Mouse (Mus musculus) thymus, postnatal 25 days (tissue): Measurements from ENCODE around the gene Ankmy1.

Experiments
- DNase-seq: peaks from one replicate; pipeline ENCODE4 v3.0.0; 2022

Ankmy1 gene

DNA sequence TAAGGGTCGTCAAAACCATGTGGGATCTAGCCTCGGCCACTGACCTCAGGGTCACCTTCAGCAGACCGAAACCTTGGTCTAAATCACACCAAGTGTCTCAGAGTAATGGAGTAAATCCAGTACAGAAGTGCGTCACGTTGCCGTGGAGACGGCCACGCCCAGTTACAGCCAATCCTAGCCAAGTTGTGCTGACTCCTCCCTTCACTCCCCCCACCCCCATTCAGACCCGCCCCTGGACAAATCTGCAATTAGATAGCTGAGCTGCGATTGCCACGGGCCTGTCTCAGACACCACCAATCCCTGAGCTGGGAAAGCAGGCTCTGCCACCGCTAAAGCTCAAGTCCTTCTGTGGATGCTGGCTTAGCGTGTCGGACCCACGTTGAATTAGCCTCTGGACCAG is at the start of gene Ankmy1:
Ankmy1 (minus strand) TSS at position 121 of the 400 bp plus-strand sequence.
- DNase-seq, result no peak

DNA sequence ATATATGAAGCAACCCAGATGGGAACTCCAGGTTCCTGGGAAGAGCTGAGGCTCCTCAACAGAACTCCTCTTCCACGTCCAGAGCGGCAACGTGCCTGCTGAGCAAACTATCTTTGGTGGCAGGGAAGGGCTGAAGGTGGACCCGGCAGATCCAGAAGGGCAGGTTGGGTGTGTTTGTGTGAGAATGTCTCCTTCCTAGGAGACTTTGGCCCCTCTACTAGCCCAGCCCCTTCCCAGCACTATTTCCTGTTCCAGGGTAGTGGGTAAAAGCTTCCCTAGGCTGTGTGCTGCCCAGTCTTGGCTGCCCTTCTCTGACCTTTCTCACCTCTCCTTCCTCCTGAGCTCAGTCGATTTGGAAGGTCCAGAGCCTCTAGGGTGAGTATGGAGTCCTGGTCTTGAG is 47.9 kb upstream of the Ankmy1 start, which contains the start of gene Gpr35:
Gpr35 (plus strand) TSS at position 259 of the 400 bp plus-strand sequence.
- DNase-seq, result no peak

DNA sequence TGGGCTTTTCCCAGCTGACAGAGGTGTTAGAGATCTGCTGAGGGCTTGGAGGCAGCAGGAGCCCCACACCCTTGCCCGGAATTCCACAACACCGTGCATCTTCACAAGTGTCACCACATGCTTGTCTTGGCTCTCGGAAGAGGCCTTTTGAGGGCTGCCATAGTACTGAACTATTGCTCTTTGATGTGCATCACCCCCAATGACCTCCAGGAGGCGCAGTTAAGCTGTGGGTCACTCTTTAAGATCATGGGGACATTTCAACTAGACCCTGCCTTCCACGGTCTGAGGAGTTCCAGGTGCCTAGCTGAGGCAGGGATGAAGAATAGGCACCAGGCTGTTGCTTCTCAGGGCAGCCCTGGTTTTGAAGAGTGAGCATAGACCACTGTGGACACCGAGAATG is 46.7 kb upstream of the Ankmy1 start:
- DNase-seq, result no peak

DNA sequence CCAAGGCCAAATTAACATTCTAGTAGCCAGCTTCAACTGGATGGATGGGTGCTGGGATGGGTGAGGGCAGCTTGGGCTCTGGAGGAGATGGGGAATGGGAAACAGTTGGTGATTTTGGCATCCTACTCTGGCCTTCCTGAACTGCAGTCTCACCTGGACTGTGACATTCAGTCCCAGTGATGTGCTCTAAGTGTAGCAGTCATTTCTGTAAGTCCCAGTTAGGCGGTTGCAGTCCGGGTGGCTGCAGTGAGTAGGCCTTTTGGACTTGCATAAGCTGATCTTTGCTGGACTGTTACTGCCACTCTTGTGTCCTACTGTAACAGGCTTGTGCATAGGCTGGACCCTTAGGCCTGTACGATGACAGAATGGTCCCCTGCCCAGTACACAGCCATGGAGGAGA is 45.3 kb upstream of the Ankmy1 start:
- DNase-seq, result no peak

DNA sequence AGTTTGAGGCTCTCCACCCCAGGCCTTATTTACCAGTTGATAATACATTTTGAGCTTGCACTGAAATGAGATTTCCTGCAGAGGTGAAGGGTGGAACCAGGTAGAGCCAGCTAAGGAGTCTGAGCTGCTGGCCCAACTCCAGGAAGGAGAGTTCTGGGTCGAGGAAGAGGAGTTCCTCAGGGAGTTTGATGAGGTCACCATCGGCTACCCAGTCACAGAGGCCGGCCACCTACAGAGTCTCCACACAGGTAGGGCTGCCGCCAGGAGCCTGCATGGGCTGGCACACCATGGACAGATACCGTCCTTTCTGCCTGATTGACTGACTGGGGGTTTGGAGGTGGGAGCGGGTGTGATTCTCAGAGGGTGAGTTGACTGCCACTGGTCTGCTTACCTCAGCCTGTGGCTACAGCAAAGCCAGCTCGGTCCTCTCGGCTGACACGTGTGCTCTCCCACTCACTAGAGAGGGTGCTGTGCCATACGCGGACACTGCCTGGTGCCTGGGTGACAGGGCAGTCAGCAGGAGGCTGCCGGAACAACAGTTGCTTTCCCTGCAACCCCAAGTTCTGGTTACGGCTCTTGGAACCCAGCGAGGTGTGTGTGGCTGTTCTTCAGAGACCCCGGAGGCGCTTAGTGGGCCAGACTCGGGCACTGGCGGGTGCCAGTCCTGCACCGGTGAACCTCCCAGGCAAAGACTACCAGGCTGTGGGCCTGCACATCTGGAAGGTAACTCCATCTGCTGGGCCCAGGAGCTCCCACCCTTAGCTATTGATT is 40.7 kb upstream of the Ankmy1 start:
- DNase-seq, result no peak

DNA sequence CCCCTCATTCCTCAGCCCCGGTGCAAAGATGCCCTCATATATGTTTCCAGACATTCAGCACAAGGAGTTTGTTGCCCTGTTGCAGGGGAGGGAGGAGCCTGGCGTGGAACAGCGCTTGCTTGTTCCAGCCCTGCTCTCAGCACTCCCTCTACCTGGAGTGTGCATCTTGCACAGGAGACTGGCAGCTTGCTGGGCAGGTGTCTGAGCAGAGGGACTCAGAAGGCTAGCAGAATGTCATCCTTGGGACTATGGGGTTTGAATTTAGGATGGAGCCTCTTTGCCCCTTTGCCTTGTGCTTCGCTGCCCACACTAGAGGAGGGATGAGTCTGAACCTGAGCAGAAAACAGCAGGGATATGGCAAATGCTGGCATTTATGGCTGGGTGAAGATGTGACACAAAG is 37.0 kb upstream of the Ankmy1 start:
- no peak for DNase-seq

DNA sequence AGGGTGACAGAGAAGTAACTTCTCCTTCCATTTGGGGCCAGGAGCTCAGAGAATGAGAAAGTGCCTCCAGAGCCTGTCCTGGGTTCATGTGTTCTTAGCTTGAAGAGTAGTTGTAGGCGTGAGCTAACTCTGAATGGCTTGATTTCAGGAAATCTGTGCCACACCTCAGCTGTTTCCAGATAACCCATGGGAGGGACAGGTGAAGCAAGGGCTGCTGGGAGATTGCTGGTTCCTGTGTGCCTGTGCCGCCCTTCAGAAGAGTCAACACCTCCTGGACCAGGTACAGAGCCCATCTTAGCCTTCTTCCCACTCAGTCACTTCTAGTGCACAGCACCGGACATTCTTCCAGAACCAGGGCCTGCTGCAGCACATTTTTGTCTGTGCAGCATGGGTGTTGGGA is 35.1 kb upstream of the Ankmy1 start:
- DNase-seq, result no peak

DNA sequence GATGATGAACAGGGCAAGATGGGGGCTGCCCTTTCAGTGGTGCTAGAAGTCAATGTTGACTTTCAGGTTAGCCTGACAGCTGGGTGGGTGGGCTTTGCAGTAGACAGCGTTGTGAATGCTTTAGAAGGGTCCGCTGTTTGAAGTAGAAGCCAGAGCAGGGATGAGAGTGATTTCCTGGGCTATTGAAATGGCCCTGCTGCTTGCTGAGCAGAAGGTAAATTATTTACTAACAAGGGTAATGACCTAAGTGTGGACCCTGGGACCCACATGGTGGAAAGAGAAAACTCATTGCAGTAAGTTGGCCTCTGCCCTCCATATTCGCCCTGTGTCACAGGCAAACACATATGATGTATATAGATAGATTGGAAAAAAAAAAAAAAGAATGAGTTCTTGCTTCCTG is 33.8 kb upstream of the Ankmy1 start:
- DNase-seq, result no peak

DNA sequence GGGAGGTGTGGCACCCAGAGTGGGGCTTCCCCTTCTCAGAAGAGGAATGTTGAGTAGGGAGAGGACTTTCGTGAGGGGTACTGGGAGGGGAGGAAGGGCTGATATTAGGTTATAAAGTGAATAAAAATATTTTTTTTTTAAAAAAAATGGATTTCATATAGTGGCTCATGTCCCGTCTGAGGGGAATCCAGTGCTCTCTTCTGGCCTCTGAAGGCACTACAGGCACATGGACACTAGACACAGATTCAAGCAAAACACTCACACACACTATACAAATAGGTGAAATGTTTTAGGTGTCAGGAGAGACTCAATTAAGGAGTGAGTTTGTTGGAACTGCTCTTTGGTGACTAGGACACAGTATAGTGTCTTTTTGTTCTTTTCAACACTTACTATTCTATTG is 33.3 kb upstream of the Ankmy1 start:
- DNase-seq, result no peak

DNA sequence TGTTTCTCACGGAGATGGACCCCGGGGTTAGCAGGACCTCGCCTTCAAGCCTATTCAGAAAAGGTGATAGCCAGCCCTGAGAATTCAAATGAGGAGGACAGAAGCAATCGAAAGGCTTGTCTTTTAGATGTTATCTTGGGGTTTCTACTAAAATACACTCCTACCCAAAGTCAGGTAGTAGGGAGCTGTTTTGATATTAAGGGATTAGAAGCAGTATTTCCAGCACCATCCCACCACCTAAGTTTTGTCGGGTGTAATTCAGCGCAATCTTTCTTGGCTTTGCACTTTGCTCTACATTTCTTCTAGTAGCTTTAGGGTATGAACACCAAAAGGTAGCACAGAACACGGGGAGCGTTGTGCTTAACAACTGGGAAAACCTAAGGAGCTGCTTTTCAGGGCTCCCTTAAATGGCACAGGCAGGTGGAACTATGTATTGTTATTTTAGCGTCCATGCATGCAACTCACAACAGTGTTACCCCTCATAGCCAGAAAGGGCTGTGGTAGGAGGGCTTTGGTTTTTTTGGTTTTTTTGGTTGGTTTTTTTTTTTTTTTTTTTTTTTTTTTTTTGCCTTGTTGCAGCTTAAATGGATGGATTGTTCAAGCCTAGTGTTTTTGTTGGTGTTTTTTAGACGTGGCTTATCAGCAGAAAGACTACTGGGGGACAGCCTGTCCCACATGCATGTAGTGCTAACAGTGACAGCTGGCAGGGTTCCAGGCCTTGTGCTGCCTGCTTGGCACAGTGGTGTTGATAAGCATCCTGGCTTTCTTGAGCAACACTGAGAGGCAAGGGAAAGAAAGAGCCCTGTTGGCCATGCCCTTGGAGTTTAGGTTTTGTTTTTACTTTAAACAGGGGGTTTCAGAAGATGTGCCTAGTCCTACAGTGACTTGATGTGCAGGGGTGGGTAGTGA is 32.6 kb upstream of the Ankmy1 start:
- no peak for DNase-seq

DNA sequence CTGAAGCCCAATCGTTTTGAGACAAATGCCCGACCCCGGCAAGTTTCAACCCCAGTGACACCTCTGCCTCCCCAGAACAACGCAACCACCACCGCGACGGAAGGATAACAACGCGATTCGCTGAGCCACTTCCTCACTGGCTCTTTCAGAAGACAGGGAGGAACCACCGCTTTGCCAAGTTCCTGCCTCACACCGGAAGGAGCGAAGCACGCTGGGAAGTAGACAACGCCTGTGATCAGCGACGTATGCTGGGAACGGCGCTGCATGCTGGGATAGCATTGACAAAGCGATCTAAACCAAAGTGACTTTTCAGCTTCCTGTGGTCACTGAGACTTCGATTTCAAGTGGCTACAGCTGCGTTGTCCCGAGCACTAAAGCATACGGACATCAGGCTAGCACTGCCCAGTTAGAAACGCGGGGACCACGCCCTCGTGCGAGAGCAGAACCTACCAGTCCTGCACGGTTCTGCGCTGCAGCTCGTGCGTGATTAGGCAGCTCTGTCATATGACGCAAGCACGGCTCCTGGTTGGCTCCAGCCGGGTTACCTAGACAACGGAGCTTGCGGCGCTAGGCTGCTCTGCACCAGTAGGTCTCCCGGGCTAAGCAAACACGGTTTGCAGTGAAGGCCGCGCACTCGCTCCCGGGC is 31.6 kb upstream of the Ankmy1 start, which contains the start of gene Capn10:
Capn10 (plus strand) TSS at position 195 of the 646 bp plus-strand sequence.
- peak; percentile 90 for DNase-seq

DNA sequence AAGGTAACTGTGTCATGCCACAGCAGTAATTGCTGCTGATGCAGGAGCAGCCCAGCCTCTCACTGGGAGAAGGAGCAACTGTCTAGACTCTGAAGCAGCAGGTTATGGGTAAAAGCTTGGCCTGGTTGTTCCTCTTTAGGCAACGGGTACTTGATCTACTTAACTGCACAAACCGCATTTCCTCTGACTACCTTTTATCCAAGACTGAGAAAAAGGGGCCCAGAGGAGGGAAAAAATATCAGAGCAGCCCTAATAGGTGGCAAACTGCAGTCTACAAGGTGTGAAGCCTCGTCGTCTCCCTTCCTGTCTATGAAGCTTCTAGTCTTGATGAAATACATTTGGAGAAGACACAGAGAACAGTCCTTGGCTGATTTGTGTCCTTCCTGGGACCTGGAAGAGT is 30.9 kb upstream of the Ankmy1 start:
- DNase-seq, result no peak

DNA sequence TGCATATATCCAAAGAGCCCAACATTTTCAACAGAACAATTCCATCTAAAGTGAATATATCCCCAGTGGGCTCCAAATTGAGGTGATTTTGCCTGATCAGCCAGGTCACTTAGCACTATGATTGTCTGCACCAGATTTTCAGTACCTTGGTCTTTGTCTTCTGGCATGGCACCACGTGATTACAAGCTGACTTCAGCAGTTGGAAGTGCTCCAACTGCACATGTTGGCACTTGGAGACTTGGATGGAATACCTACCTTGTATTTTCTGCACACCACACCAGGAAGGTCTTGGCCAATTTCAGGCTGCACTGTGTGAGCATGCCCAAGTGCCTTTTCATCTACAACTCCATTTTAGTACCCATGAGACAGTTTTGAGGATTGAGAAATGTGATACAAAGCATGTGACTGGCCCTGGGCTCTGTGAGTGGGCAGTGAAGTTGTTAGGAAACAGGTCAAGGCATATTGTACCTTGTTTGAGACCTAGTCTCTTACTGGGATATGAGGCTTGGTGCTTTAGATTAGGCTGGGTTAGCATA is 27.5 kb upstream of the Ankmy1 start:
- DNase-seq, result no peak

DNA sequence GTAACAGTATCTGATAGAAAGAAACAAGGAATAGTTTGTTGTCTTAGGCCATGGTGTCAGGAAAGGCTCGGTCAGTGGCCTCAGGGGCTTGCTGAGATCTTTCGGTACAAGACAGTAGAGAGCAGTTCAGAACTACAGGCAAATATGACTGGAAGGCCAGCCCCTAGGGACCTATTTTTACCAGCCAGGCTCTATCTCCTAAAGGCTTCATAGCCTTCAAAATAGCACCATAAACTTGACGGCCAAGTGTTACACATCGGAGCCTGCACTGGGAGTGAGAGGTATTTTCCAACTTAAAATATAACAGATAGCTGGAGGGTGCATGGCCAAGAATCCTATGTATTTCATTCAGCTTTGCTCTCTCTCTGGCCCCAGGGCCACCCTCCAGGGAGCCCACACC is 18.8 kb upstream of the Ankmy1 start:
- DNase-seq, result no peak

DNA sequence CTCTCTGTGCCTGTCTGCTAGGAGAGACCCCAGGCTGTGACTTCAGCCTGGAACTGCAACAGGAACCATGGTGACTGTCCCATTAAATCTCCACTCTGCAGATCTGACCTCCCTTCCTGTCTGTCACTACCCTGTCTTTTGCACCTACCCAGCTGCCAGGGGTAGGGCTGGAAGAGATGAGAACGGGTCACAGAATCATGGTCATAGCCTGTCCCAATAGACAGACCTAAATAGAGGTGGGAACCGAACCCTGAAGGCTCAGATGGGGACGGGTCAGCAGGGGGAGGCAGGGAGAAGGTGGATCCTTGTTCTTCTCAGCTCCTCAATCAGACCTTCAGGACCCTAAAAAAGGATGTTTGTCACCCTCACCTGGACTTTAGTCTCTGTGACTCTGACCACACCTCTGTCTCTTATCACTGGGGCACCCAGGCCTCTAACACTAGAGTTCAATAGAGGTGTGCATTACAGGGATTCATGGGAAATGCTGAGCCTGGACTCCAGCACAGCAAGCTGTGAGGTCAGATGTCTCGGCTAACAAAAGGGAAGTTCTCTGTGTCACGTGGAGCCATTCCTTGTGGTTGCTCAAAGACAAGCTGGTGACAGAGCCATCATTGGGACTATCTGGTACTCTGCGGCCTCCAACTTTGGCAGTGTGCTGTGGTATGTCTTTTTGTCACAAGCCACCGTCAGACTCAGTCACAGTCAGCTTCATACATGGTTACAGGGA is 17.9 kb upstream of the Ankmy1 start:
- no peak for DNase-seq

DNA sequence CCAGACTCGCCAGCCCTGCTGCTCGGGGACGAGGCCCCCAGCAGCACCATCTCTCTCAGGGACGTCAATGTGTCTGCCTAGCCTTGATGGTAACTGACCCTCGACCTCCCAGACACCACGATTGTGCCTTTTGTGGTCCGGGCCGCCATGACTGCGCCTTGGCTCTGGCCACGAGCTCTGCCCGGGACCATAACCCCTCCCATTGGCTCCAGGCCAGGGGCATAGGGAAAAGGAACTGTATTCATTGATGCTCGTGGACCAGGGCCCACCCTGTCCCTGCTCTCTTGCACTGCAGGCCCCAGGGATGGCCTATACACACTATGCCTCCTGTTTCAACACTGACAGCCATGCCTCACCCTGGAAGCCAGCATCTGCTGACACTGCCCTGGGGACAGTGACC is 17.1 kb upstream of the Ankmy1 start:
- DNase-seq, result no peak

DNA sequence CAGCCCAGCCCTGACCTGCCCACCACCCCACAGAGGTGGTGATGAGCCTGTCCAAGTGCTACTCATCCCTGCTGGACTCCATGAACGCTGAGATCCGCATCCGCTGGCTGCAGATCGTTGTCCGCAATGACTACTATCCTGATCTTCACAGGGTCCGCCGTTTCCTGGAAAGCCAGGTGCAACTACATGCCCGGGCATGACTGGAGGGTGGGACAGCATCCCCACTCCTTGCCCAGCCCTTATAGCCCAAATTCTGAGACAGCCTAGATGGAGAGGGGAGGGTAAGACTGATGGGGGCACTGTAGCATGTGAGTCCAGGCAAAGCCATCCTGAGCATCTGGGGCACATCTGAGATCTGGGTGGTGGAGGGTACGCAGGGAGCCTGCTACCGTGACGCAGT is 16.4 kb upstream of the Ankmy1 start:
- DNase-seq, result no peak

DNA sequence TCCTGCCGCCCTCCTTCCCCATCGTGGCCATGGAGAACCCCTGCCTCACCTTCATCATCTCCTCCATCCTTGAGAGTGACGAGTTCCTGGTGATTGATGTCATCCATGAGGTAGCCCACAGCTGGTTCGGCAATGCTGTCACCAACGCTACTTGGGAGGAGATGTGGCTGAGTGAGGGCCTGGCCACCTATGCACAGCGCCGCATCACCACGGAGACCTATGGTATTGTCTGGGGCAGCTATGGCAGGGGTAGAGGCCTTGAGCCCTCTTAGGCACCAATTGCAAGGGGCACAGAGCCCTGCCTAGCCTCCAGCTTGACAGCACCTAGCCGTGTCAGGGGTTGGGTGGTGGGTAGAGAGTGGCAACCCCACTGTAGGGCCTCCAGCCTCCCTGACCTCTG is 14.0 kb upstream of the Ankmy1 start:
- no peak for DNase-seq

DNA sequence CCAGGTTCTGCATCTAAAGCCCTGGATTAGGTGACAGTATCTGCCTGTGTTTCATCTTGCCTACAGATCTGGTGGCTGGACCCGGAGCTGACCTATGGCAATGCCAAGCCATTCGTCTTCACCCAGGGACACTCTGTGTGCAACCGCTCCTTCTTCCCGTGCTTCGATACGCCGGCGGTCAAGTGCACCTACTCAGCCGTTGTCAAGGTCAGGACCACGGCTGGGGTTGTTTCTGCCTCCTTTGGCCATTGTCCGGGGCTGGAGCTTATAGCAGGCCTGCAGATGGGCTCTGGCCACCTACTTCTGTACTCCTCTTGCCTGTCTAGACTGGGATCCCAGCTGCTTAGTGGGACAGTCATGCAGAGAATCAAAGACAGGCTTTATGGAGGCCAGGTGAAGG is 12.3 kb upstream of the Ankmy1 start:
- DNase-seq, result no peak

DNA sequence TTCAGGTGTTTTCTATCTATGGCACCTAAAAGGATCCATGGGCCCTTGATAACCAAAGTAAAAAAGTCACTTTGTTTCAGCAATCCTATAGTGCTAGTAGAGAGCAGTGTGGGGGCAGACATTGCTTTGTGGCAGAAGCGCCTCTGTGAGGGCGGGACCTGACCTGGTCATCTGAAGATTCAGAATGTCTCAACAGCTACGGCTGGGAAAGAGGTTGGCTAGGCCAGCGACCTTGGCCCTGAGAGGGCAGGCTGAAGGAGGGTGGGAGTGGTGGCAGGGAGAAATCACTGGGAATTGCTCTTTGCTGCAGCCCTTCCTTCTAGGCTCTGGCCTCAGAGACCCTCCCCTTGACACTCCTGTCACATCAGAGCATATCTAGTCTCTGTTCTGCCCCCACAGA is 11.5 kb upstream of the Ankmy1 start:
- DNase-seq, result no peak

DNA sequence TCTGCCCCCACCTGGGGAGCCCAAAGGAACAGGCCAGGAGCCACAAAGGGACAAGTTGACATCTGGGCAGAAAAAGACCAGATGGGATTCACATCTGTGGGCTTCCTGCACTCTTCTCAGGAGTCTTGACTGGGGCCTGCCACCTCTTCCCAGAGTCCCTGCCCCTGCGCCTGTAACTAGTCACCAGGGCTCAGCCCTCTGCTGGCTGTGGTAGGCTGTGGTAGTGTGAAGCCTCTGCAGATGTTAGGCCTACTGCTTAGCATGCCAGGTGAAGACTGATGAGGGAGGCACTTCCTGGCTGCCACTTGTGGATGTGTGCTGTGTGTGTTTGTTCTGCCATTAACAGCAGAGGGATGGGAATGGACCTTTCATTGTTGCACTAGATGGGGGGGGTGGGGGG is 9.6 kb upstream of the Ankmy1 start:
- peak; percentile 48 for DNase-seq

DNA sequence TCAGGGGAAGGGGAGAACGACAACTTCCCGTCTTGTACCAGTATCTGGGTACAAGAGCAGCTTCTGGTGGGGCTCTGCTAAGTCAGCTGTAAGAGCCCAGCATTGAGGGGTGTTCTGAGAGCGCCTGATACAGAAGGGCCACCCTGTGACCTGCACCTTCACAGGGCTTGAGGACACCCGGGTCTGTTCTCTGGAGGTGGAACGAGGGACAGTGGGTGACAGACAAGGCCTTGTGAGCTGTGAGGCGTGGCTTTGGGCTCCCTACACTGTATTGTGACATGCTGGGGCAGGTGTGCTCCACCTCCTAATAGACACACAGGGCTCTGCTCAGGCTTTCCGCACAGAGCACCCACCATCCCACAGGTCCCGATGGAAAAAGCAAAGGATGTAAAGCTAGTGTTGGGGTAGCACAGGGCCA is 9.0 kb upstream of the Ankmy1 start:
- DNase-seq, result no peak
